Mouse (Mus musculus) small intestine, adult 2 months (tissue): ENCODE results near the gene Gmfg.

Experiments used
- CTCF ChIP-seq: fragments of 200-500 bp; IDR thresholded peaks from 2 replicates; pipeline ENCODE4 v1.5.1; 2012; ENCODE audit warnings: low read depth, mild to moderate bottlenecking, control low read depth, inconsistent platforms, low read length, moderate library complexity, mixed read lengths; ENCODE audit not compliant: insufficient replicate concordance, insufficient read length; ENCODE audit errors: extremely low read depth
- POLR2A ChIP-seq: fragments of 200-500 bp; IDR thresholded peaks from 2 replicates; pipeline ENCODE4 v1.6.1; 2012; ENCODE audit warnings: low read depth, mild to moderate bottlenecking, control low read depth, inconsistent platforms, low read length, moderate library complexity

DNA sequence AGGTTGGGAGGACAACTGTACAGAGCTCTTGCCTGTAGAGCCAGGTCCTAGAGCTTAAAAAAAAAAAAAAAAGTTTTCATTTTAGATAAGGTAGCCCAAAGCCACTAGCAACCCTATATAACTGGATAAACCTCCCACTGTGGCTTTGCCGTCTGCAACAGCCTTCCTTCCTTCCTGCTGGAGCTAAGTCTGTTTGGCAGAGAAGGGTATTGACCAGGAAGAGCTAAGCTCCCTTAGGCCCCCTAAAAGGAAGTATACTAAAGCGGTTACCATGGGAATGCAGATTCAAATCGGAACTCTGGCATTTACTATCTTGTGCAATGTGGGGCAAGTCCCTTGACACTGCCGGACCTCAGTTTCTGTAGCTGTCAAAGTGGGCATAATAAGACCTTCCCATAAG, 5.4 kb downstream of the Gmfg start:
- TF ChIP-seq CTCF (no peak), POLR2A (no peak)
